Mouse (Mus musculus): ENCODE results near the gene Naaladl2. TPM values are rescaled to one million over a fixed set of nuclear protein-coding genes. Genes with fewer than 3 reads are reported as not detected.

Naaladl2 gene
- polyA plus RNA-seq, 1 experiment, result 0.38 TPM

DNA sequence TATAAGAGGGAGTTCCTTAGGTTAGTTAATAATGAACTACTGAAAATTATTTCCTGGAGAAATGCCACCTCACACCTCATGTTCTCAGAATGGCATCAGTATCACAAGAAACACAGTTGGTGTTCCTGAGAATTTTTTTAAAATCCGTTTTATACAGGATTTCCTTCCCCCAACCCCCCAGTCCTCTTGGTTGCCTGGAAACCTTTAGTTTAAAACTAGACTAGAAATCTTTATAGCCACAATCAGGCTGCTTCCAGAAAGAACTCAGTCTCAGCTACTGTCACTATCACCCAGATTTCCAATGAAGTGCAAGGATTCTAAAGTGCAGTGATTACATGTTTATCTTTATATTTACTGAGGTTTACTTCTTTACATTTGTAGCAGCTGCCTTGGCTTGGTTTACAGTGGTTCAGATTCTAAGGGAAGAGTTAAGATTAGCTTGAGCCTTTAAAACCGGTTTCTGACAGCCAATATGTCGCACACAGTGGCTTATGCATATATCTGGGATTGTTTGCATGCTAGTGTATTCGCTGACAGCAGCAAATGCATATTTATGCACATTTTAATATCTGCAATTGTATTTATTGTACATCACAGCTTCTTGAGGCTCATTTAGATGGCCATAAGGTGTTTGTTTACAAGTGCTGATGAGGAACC is 657.5 kb downstream of the Naaladl2 start:
- TF ChIP-seq POLR2A (IDR thresholded peaks at IDR 0.05; ENCODE audit: low read depth, low read length) (no peak), CTCF (conservative IDR thresholded peaks at IDR 0.05; ENCODE audit: insufficient read depth, insufficient read length, low read depth, low read length) (no peak)
- 57% methylated on average over 4 of the region's 4 CpGs for WGBS

GRCm38 (mm10) chr3:24463941-24464340 is 680.1 kb downstream of the Naaladl2 start:
- no peak for DNase-seq

More for the DNA sequence above, 657.5 kb downstream of the Naaladl2 start:
- Histone ChIP-seq H3K27me3 (replicated peaks; ENCODE audit: control insufficient read depth, insufficient read depth, low read length) (no peaks in the 10 kb centered on the region), H3K4me1 (ENCODE audit: control insufficient read depth, insufficient read depth, low read length) (no peaks in the 10 kb centered on the region), H3K27ac (ENCODE audit: insufficient read depth, low read depth, low read length) (no peak overlapping the region), H3K4me3 (ENCODE audit: insufficient read depth, low read depth, low read length) (no peak overlapping the region), H3K36me3 (ENCODE audit: control insufficient read depth, insufficient read depth, low read length) (no peaks in the 10 kb centered on the region)
- DNase-seq, result no peak

GRCm38 (mm10) chr3:24440621-24441020 is 703.4 kb downstream of the Naaladl2 start:
- WGBS, result 85% methylated on average over 6 of the region's 6 CpGs
- no peak overlapping the region for H3K4me3 ChIP-seq (ENCODE audit: insufficient read depth, low read depth, low read length)
- H3K36me3 ChIP-seq (ENCODE audit: control insufficient read depth, insufficient read depth, low read length), result no peaks in the 10 kb centered on the region
- no peak for DNase-seq
- H3K4me1 ChIP-seq (ENCODE audit: control insufficient read depth, insufficient read depth, low read length), result no peaks in the 10 kb centered on the region
- H3K27me3 ChIP-seq (replicated peaks; ENCODE audit: control insufficient read depth, insufficient read depth, low read length), result no peaks in the 10 kb centered on the region
- H3K27ac ChIP-seq (ENCODE audit: insufficient read depth, low read depth, low read length), result no peak overlapping the region
- TF ChIP-seq CTCF (conservative IDR thresholded peaks at IDR 0.05; ENCODE audit: insufficient read depth, insufficient read length, low read depth, low read length) (no peak), POLR2A (IDR thresholded peaks at IDR 0.05; ENCODE audit: low read depth, low read length) (no peak)

More at GRCm38 (mm10) chr3:24463941-24464340, 680.1 kb downstream of the Naaladl2 start:
- no peaks in the 10 kb centered on the region for H3K27me3 ChIP-seq (replicated peaks; ENCODE audit: control insufficient read depth, insufficient read depth, low read length)
- no peaks in the 10 kb centered on the region for H3K4me1 ChIP-seq (ENCODE audit: control insufficient read depth, insufficient read depth, low read length)
- H3K4me3 ChIP-seq (ENCODE audit: insufficient read depth, low read depth, low read length), result no peak overlapping the region
- TF ChIP-seq POLR2A (IDR thresholded peaks at IDR 0.05; ENCODE audit: low read depth, low read length) (no peak), CTCF (conservative IDR thresholded peaks at IDR 0.05; ENCODE audit: insufficient read depth, insufficient read length, low read depth, low read length) (no peak)
- WGBS, result 79% methylated on average over 4 of the region's 4 CpGs
- no peak overlapping the region for H3K27ac ChIP-seq (ENCODE audit: insufficient read depth, low read depth, low read length)
- H3K36me3 ChIP-seq (ENCODE audit: control insufficient read depth, insufficient read depth, low read length), result no peaks in the 10 kb centered on the region

DNA sequence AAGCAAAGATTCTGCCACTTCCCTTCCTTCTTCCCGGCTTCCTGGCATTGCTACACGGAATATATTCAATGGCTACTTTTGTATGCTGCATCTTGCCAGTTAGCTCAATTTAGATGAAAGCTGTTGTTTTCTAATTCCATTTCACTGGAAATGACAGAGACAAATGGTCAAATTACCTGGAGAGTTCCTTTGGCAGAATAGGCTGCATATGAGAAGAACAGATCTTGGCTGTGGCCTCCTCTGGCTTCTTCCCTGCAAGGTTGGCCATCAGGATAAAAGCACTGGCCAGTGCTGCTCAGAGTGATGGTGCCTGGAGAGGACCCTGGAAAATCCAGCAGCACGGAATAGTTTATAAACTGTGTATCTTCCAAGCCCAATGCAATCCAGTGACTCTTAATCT is 711.3 kb downstream of the Naaladl2 start:
- WGBS, result 86% methylated on average over 3 of the region's 3 CpGs
- DNase-seq, result no peak
- H3K27me3 ChIP-seq (replicated peaks; ENCODE audit: control insufficient read depth, insufficient read depth, low read length), result no peaks in the 10 kb centered on the region
- no peak overlapping the region for H3K27ac ChIP-seq (ENCODE audit: insufficient read depth, low read depth, low read length)
- no peak for TF ChIP-seq POLR2A (IDR thresholded peaks at IDR 0.05; ENCODE audit: low read depth, low read length)
- TF ChIP-seq CTCF (conservative IDR thresholded peaks at IDR 0.05; ENCODE audit: insufficient read depth, insufficient read length, low read depth, low read length), result no peak
- H3K4me1 ChIP-seq (ENCODE audit: control insufficient read depth, insufficient read depth, low read length), result no peaks in the 10 kb centered on the region
- no peak overlapping the region for H3K4me3 ChIP-seq (ENCODE audit: insufficient read depth, low read depth, low read length)
- H3K36me3 ChIP-seq (ENCODE audit: control insufficient read depth, insufficient read depth, low read length), result no peaks in the 10 kb centered on the region

DNA sequence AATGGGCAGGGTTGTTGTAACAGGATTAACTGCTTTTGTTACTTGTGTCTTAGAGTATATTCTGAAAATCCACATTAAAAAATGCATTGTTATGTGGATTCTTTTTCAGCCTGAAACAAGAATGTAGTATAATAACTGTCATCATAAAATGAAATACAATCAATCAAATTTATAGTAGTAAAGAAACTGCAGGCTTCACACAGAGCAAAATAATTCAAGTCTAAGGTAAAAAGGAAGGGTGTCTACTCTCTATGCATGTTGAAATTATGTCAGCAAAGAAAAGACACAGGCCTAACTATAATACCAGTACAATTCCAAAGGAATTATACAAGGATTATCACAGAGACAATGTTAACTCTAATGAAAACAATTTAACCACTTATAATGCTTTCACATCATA is 752.3 kb downstream of the Naaladl2 start:
- TF ChIP-seq POLR2A (IDR thresholded peaks at IDR 0.05; ENCODE audit: low read depth, low read length) (no peak), CTCF (conservative IDR thresholded peaks at IDR 0.05; ENCODE audit: insufficient read depth, insufficient read length, low read depth, low read length) (no peak)
- H3K27me3 ChIP-seq (replicated peaks; ENCODE audit: control insufficient read depth, insufficient read depth, low read length), result no peaks in the 10 kb centered on the region
- no peaks in the 10 kb centered on the region for H3K4me1 ChIP-seq (ENCODE audit: control insufficient read depth, insufficient read depth, low read length)
- H3K27ac ChIP-seq (ENCODE audit: insufficient read depth, low read depth, low read length), result no peak overlapping the region
- DNase-seq, result no peak
- H3K4me3 ChIP-seq (ENCODE audit: insufficient read depth, low read depth, low read length), result no peak overlapping the region
- no peaks in the 10 kb centered on the region for H3K36me3 ChIP-seq (ENCODE audit: control insufficient read depth, insufficient read depth, low read length)

GRCm38 (mm10) chr3:24391311-24391710 is 752.8 kb downstream of the Naaladl2 start:
- 69% methylated on average over 1 of the region's 1 CpGs for WGBS
- H3K4me3 ChIP-seq (ENCODE audit: insufficient read depth, low read depth, low read length), result no peak overlapping the region
- TF ChIP-seq CTCF (conservative IDR thresholded peaks at IDR 0.05; ENCODE audit: insufficient read depth, insufficient read length, low read depth, low read length) (no peak), POLR2A (IDR thresholded peaks at IDR 0.05; ENCODE audit: low read depth, low read length) (no peak)

DNA sequence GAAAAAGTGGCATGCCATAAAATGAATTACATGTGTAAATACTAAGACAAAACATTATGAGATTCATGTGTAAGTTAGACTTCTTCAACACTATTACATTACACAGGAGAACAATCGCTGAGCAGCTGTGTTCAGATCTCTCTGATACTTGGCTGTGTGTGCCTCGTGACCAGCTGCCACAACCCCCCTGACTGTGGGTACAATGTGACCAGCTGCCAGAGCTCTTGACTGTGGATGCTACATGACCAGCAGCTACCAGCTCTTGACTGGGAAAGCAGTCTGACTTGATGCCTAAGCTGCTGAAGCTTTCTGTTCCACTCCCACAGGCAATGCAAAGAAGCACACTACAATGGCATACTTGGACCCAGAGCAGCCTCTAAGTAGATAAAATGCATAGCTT is 789.1 kb downstream of the Naaladl2 start:
- 47% methylated on average over 2 of the region's 2 CpGs for WGBS
- Histone ChIP-seq H3K4me3 (ENCODE audit: insufficient read depth, low read depth, low read length) (no peak overlapping the region), H3K27ac (ENCODE audit: insufficient read depth, low read depth, low read length) (no peak overlapping the region), H3K4me1 (ENCODE audit: control insufficient read depth, insufficient read depth, low read length) (no peaks in the 10 kb centered on the region), H3K27me3 (replicated peaks; ENCODE audit: control insufficient read depth, insufficient read depth, low read length) (no peaks in the 10 kb centered on the region), H3K36me3 (ENCODE audit: control insufficient read depth, insufficient read depth, low read length) (no peaks in the 10 kb centered on the region)
- DNase-seq, result no peak
- TF ChIP-seq CTCF (conservative IDR thresholded peaks at IDR 0.05; ENCODE audit: insufficient read depth, insufficient read length, low read depth, low read length), result no peak
- TF ChIP-seq POLR2A (IDR thresholded peaks at IDR 0.05; ENCODE audit: low read depth, low read length), result no peak

More at GRCm38 (mm10) chr3:24391311-24391710, 752.8 kb downstream of the Naaladl2 start:
- Histone ChIP-seq H3K27me3 (replicated peaks; ENCODE audit: control insufficient read depth, insufficient read depth, low read length) (no peaks in the 10 kb centered on the region), H3K36me3 (ENCODE audit: control insufficient read depth, insufficient read depth, low read length) (no peaks in the 10 kb centered on the region), H3K4me1 (ENCODE audit: control insufficient read depth, insufficient read depth, low read length) (no peaks in the 10 kb centered on the region), H3K27ac (ENCODE audit: insufficient read depth, low read depth, low read length) (no peak overlapping the region)
- DNase-seq, result no peak

Data from kidney, adult 2 months (tissue).